In genomic region chr11:118129812-118130211, GRCm38 (mm10) we compare ENCODE assay signal across 26 mouse cellular contexts. TPM values are rescaled to one million over a fixed set of nuclear protein-coding genes. Genes with fewer than 3 reads are reported as not detected.
DNase-seq lines count a peak whose midpoint lies in the region; ATAC-seq lines count a peak whose summit lies in the region.
"Had no signal": no experiment of that assay in that cellular context is flagged by ENCODE, and none has a peak within 500 bp of the region (broad histone marks: within the 10 kb centered on the region; RNA-seq: fewer than 3 reads in every experiment).

No protein-coding gene starts in this region.

- 91% methylated on average over 2 of the region's 2 CpGs for WGBS in limb, embryonic 11.5 days
- WGBS in limb, embryonic 10.5 days = 81% methylated on average over 2 of the region's 2 CpGs
- whole genome bisulfite sequencing in intestine, embryonic 15.5 days = 88% methylated on average over 2 of the region's 2 CpGs

- peaks cover 7% of the 10 kb centered on the region; the same call in 1 of the 2 replicates for H3K4me1 ChIP-seq in limb, embryonic 11.5 days (ENCODE audit: control insufficient read depth, insufficient read depth, low read length)
- peaks cover 20% of the 10 kb centered on the region for H3K4me1 ChIP-seq in limb, embryonic 10.5 days
- H3K4me1 ChIP-seq in intestine, embryonic 15.5 days (replicated peaks) = peaks cover 20% of the 10 kb centered on the region

- peak overlapping the region; percentile 30; the same call in 1 of the 2 replicates for H3K9ac ChIP-seq in limb, embryonic 11.5 days (ENCODE audit: low read length)
- H3K9ac ChIP-seq in intestine, embryonic 15.5 days = no peak overlapping the region
- H3K9ac ChIP-seq: kidney, embryonic 15.5 days; limb, embryonic 15.5 days; liver, embryonic 14.5 days; lung, embryonic 14.5 days; neural tube, embryonic 13.5 days had no signal

- no peaks in the 10 kb centered on the region for H3K9me3 ChIP-seq in limb, embryonic 11.5 days (ENCODE audit: control insufficient read depth, low read length)
- H3K9me3 ChIP-seq in limb, embryonic 10.5 days (replicated peaks) = no peaks in the 10 kb centered on the region
- no peaks in the 10 kb centered on the region for H3K9me3 ChIP-seq in intestine, embryonic 15.5 days
- H3K9me3 ChIP-seq: embryonic facial prominence, embryonic 10.5 days; G1E; kidney, embryonic 15.5 days; limb, embryonic 15.5 days; neural tube, embryonic 13.5 days had no signal

- H3K27ac ChIP-seq in limb, embryonic 11.5 days (replicated peaks; ENCODE audit: low read depth, low read length) = no peak overlapping the region
- H3K27ac ChIP-seq in limb, embryonic 10.5 days = no peak overlapping the region
- H3K27ac ChIP-seq in intestine, embryonic 15.5 days = no peak overlapping the region
- H3K27ac ChIP-seq: embryonic facial prominence, embryonic 10.5 days; kidney, embryonic 15.5 days; limb, embryonic 15.5 days; liver, embryonic 14.5 days; neural tube, embryonic 13.5 days had no signal

- ATAC-seq in limb, embryonic 11.5 days (ENCODE audit: insufficient number of reproducible peaks, low FRiP score, low TSS enrichment, low read depth) = no peak
- peak; percentile 84 for ATAC-seq in activated CD4-positive, CD25-positive, alpha-beta regulatory T cell, adult 4 months
- ATAC-seq in megakaryocyte, adult 5-6 weeks (ENCODE audit: poor library complexity, severe bottlenecking) = 0 out of 2 replicates have a peak, but pooled peaks have one; percentile 18
- ATAC-seq in intestine, embryonic 15.5 days = no peak
- ATAC-seq: forebrain, embryonic 16.5 days; hindbrain, embryonic 16.5 days had no signal

- H3K4me3 ChIP-seq in limb, embryonic 11.5 days (ENCODE audit: low read depth, low read length) = no peak overlapping the region
- no peak overlapping the region for H3K4me3 ChIP-seq in limb, embryonic 10.5 days
- no peak overlapping the region for H3K4me3 ChIP-seq in intestine, embryonic 15.5 days (replicated peaks)
- H3K4me3 ChIP-seq: embryonic facial prominence, embryonic 10.5 days; kidney, embryonic 15.5 days; limb, embryonic 15.5 days; neural tube, embryonic 13.5 days had no signal

- H3K36me3 ChIP-seq in limb, embryonic 11.5 days (ENCODE audit: control insufficient read depth, insufficient read depth, low read length) = no peaks in the 10 kb centered on the region
- no peaks in the 10 kb centered on the region for H3K36me3 ChIP-seq in limb, embryonic 10.5 days
- no peaks in the 10 kb centered on the region for H3K36me3 ChIP-seq in intestine, embryonic 15.5 days
- H3K36me3 ChIP-seq: embryonic facial prominence, embryonic 10.5 days; G1E; kidney, embryonic 15.5 days; limb, embryonic 15.5 days; neural tube, embryonic 13.5 days had no signal

- DNase-seq in limb, embryonic 11.5 days (ENCODE audit: low spot score) = no peak
- DNase-seq in limb, embryonic 10.5 days (ENCODE audit: low spot score) = no peak
- DNase-seq in frontal cortex, adult 2 months (ENCODE audit: extremely low spot score in 1 of 2, low spot score in 1 of 2) = no peak
- no peak for DNase-seq in spleen, adult 18-20 months
- DNase-seq: adrenal gland, postnatal 10 days; cerebellum, adult 9-11 months; gastrocnemius, postnatal 14 days; heart, adult 18-20 months; heart, postnatal 36 days; kidney, adult 11 months; kidney, postnatal 36 days; lung, embryonic 14.5 days; midbrain, embryonic 14.5 days; right cerebral cortex, postnatal 4 days; thymus, postnatal 25 days had no signal

- H3K27me3 ChIP-seq in limb, embryonic 11.5 days (ENCODE audit: control insufficient read depth, insufficient read depth, low read length) = no peaks in the 10 kb centered on the region
- H3K27me3 ChIP-seq in limb, embryonic 10.5 days (ENCODE audit: low read depth, poor library complexity, severe bottlenecking) = no peaks in the 10 kb centered on the region
- no peaks in the 10 kb centered on the region for H3K27me3 ChIP-seq in intestine, embryonic 15.5 days (replicated peaks)
- H3K27me3 ChIP-seq: kidney, embryonic 15.5 days; limb, embryonic 15.5 days; neural tube, embryonic 13.5 days had no signal

- no peak overlapping the region for H3K4me2 ChIP-seq in limb, embryonic 11.5 days (ENCODE audit: low read depth, severe bottlenecking)
- H3K4me2 ChIP-seq in intestine, embryonic 15.5 days (replicated peaks) = no peak overlapping the region
- H3K4me2 ChIP-seq: kidney, embryonic 15.5 days; limb, embryonic 15.5 days; lung, embryonic 14.5 days; neural tube, embryonic 13.5 days had no signal

RNA-seq across cellular contexts. Expression of gene Dnah17, which starts 0.6 kb away (rescaled TPM):
- polyA plus RNA-seq in limb, embryonic 11.5 days (2014; fragmentation: Nextera tagmentation; extraction: Ambion mirVana) = 0.11 TPM in 2 replicates
- 0.23 and 0.24 TPM in 2 replicates for polyA plus RNA-seq in limb, embryonic 10.5 days (2016; fragmentation: Nextera tagmentation; extraction: Ambion mirVana)
- polyA plus RNA-seq in activated CD4-positive, CD25-positive, alpha-beta regulatory T cell, adult 4 months (2017; shearing (Covaris generic)) = under 1 TPM; 0.28 to 0.46 TPM
- total RNA-seq in megakaryocyte, adult 5-6 weeks (2015) = under 0.01 TPM in 1 of 2 replicates, not detected in the other
- total RNA-seq in megakaryocyte, adult 5-6 weeks (2017) = under 0.01 TPM in 2 replicates
- polyA plus RNA-seq in frontal cortex, adult 2 months (2012; rRNA removed) = 0.21 and 0.24 TPM in 2 replicates
- 0.08 and 0.16 TPM in 2 replicates for polyA plus RNA-seq in intestine, embryonic 15.5 days (2015; fragmentation: Nextera tagmentation; extraction: Ambion mirVana)
- polyA plus RNA-seq: G1E had no signal

Comparison
In these comparisons a context has a peak if more than half of its experiments do, and no peak if none do; other contexts are left out.
1. ATAC-seq: peak in activated CD4-positive, CD25-positive, alpha-beta regulatory T cell, adult 4 months (single experiment) and megakaryocyte, adult 5-6 weeks (single experiment); none in limb, embryonic 11.5 days (single experiment) and intestine, embryonic 15.5 days (single experiment).